Mouse (Mus musculus): ENCODE data around the gene Ankrd12.

GRCm38 (mm10) chr17:65942394-65942793 lies 134.5 kb downstream of the Ankrd12 start:
- TF ChIP-seq GATA1 (IDR thresholded peaks at IDR 0.05; ENCODE audit: low read length), result no peak
- no peak for TF ChIP-seq TAL1 (IDR thresholded peaks at IDR 0.05; ENCODE audit: low read length)

All from erythroblast, embryonic 14.5 days (primary cell).